ENCODE assay signal across 8 mouse cellular contexts in genomic region chr10:82178257-82179064, GRCm38 (mm10). TPM values are rescaled to one million over a fixed set of nuclear protein-coding genes. Genes with fewer than 3 reads are reported as not detected.
DNase-seq lines count a peak whose midpoint lies in the region; ATAC-seq and TF ChIP-seq lines count a peak whose summit lies in the region.

No protein-coding gene starts in this region.

- H3K27ac ChIP-seq in embryonic facial prominence, embryonic 12.5 days: peak overlapping the region; percentile 96
- H3K27ac ChIP-seq in heart, adult 2 months: peak overlapping the region; percentile 77
- H3K27ac ChIP-seq in kidney, adult 2 months (ENCODE audit: insufficient read depth, low read depth, low read length): peak overlapping the region; percentile 53
- peak overlapping the region; percentile 92 for H3K27ac ChIP-seq in limb, embryonic 11.5 days (replicated peaks; ENCODE audit: low read depth, low read length)
- H3K27ac ChIP-seq in midbrain, embryonic 13.5 days: peak overlapping the region; percentile 97

- H3K9ac ChIP-seq in embryonic facial prominence, embryonic 12.5 days: peak overlapping the region; percentile 75
- peak overlapping the region; percentile 73 for H3K9ac ChIP-seq in heart, adult 2 months (ENCODE audit: low read depth, low read length)
- peak overlapping the region; percentile 82 for H3K9ac ChIP-seq in limb, embryonic 11.5 days (ENCODE audit: low read length)
- peak overlapping the region; percentile 80 for H3K9ac ChIP-seq in midbrain, embryonic 13.5 days (replicated peaks)

- peak overlapping the region; percentile 66 for H3K4me3 ChIP-seq in embryonic facial prominence, embryonic 12.5 days
- peak overlapping the region; percentile 72 for H3K4me3 ChIP-seq in heart, adult 2 months
- H3K4me3 ChIP-seq in kidney, adult 2 months (ENCODE audit: insufficient read depth, low read depth, low read length): peak overlapping the region; percentile 75
- H3K4me3 ChIP-seq in limb, embryonic 11.5 days (ENCODE audit: low read depth, low read length): peak overlapping the region; percentile 58
- peak overlapping the region; percentile 70 for H3K4me3 ChIP-seq in midbrain, embryonic 13.5 days (replicated peaks)

- 6% methylated on average over 47 of the region's 47 CpGs for WGBS in embryonic facial prominence, embryonic 12.5 days
- WGBS in heart, adult 2 months: 5% methylated on average over 47 of the region's 47 CpGs
- WGBS in kidney, adult 2 months: 4% methylated on average over 47 of the region's 47 CpGs
- WGBS in limb, embryonic 11.5 days: 6% methylated on average over 47 of the region's 47 CpGs
- 6% methylated on average over 44 of the region's 47 CpGs for WGBS in midbrain, embryonic 13.5 days

- H3K4me1 ChIP-seq in embryonic facial prominence, embryonic 12.5 days: no peaks in the 10 kb centered on the region
- peaks cover 2% of the 10 kb centered on the region for H3K4me1 ChIP-seq in heart, adult 2 months (ENCODE audit: control insufficient read depth, insufficient read depth, low read length)
- H3K4me1 ChIP-seq in kidney, adult 2 months (ENCODE audit: control insufficient read depth, insufficient read depth, low read length): 0 out of 2 replicates have a peak, but pooled peaks cover 3% of the 10 kb centered on the region
- H3K4me1 ChIP-seq in limb, embryonic 11.5 days (ENCODE audit: control insufficient read depth, insufficient read depth, low read length): no peaks in the 10 kb centered on the region
- peaks cover 10% of the 10 kb centered on the region for H3K4me1 ChIP-seq in midbrain, embryonic 13.5 days (replicated peaks)

- no peaks in the 10 kb centered on the region for H3K9me3 ChIP-seq in embryonic facial prominence, embryonic 12.5 days
- peaks cover 4% of the 10 kb centered on the region; the same call in 1 of the 2 replicates for H3K9me3 ChIP-seq in limb, embryonic 11.5 days (ENCODE audit: control insufficient read depth, low read length)
- 0 out of 2 replicates have a peak, but pooled peaks cover 5% of the 10 kb centered on the region for H3K9me3 ChIP-seq in midbrain, embryonic 13.5 days

- H3K27me3 ChIP-seq in embryonic facial prominence, embryonic 12.5 days: no peaks in the 10 kb centered on the region
- H3K27me3 ChIP-seq in heart, adult 2 months (ENCODE audit: control insufficient read depth, insufficient read depth, low read length): no peaks in the 10 kb centered on the region
- no peaks in the 10 kb centered on the region for H3K27me3 ChIP-seq in kidney, adult 2 months (replicated peaks; ENCODE audit: control insufficient read depth, insufficient read depth, low read length)
- H3K27me3 ChIP-seq in limb, embryonic 11.5 days (ENCODE audit: control insufficient read depth, insufficient read depth, low read length): no peaks in the 10 kb centered on the region
- no peaks in the 10 kb centered on the region for H3K27me3 ChIP-seq in midbrain, embryonic 13.5 days

- DNase-seq in 3T3-L1 (ENCODE audit: low read depth, low spot score): peak; percentile 97
- DNase-seq in adrenal gland, postnatal 36 days: peak; percentile 87 to 88
- DNase-seq in heart, adult 2 months: peak; percentile 77 to 85
- DNase-seq in kidney, adult 2 months: peak; percentile 89
- DNase-seq in limb, embryonic 11.5 days (ENCODE audit: low spot score): peak; percentile 88
- DNase-seq in spleen, adult 12 weeks (ENCODE audit: low spot score): peak; percentile 59

- no peak for TF ChIP-seq CTCF in heart, adult 2 months (IDR thresholded peaks at IDR 0.05)
- TF ChIP-seq CTCF in kidney, adult 2 months (conservative IDR thresholded peaks at IDR 0.05; ENCODE audit: insufficient read depth, insufficient read length, low read depth, low read length): no peak

- no peaks in the 10 kb centered on the region for H3K79me2 ChIP-seq in heart, adult 2 months (replicated peaks; ENCODE audit: control insufficient read depth, insufficient read depth, low read length)

- intact Hi-C loops in heart, adult 2 months (cut with DNase I): loop anchor here (2.0 to 5.0 kb wide), 2 partner anchors 130 to 551 kb away; partner anchors contain the start of genes Ankrd24, Sirt6 and Zfp873

- H3K36me3 ChIP-seq in embryonic facial prominence, embryonic 12.5 days: no peaks in the 10 kb centered on the region
- no peaks in the 10 kb centered on the region for H3K36me3 ChIP-seq in heart, adult 2 months (ENCODE audit: control insufficient read depth, insufficient read depth, low read length)
- no peaks in the 10 kb centered on the region for H3K36me3 ChIP-seq in kidney, adult 2 months (ENCODE audit: control insufficient read depth, insufficient read depth, low read length)
- H3K36me3 ChIP-seq in limb, embryonic 11.5 days (ENCODE audit: control insufficient read depth, insufficient read depth, low read length): no peaks in the 10 kb centered on the region
- H3K36me3 ChIP-seq in midbrain, embryonic 13.5 days: no peaks in the 10 kb centered on the region

- no peak for TF ChIP-seq EP300 in heart, adult 2 months (IDR thresholded peaks at IDR 0.05; ENCODE audit: insufficient read depth, low read depth, low read length)

- peak; percentile 100 for ATAC-seq in embryonic facial prominence, embryonic 12.5 days (ENCODE audit: insufficient number of reproducible peaks, insufficient read depth, low FRiP score, low TSS enrichment)
- peak; percentile 100 for ATAC-seq in limb, embryonic 11.5 days (ENCODE audit: insufficient number of reproducible peaks, low FRiP score, low TSS enrichment, low read depth)
- ATAC-seq in midbrain, embryonic 13.5 days: peak; percentile 100

- peak overlapping the region; percentile 55 for H3K4me2 ChIP-seq in embryonic facial prominence, embryonic 12.5 days (replicated peaks)
- peak overlapping the region; percentile 47 for H3K4me2 ChIP-seq in limb, embryonic 11.5 days (ENCODE audit: low read depth, severe bottlenecking)
- peak overlapping the region; percentile 65 for H3K4me2 ChIP-seq in midbrain, embryonic 13.5 days (replicated peaks)

- no peak; the same call in 1 of the 2 replicates for TF ChIP-seq POLR2A in heart, adult 2 months (IDR thresholded peaks at IDR 0.05; ENCODE audit: insufficient read depth, low read depth, low read length)
- no peak for TF ChIP-seq POLR2A in kidney, adult 2 months (IDR thresholded peaks at IDR 0.05; ENCODE audit: low read depth, low read length)

RNA-seq across cellular contexts. Expression of gene AU041133, which starts 50.6 kb away (rescaled TPM):
- total RNA-seq in adrenal gland, postnatal 36 days (2021): 1 to 10 TPM; 2.6 to 3.9 TPM
- 6.8 and 7.8 TPM in 2 replicates for polyA plus RNA-seq in embryonic facial prominence, embryonic 12.5 days (2016; fragmentation: Nextera tagmentation; extraction: Ambion mirVana)
- total RNA-seq in heart, adult 2 months (2021): 1 to 10 TPM; 2.1 to 2.3 TPM
- 0.37 and 1.2 TPM in 2 replicates for polyA plus RNA-seq in heart, adult 2 months (2012; rRNA removed)
- 0.29 and 0.61 TPM in 2 replicates for polyA plus RNA-seq in kidney, adult 2 months (2012; rRNA removed)
- 6.2 and 6.3 TPM in 2 replicates for polyA plus RNA-seq in limb, embryonic 11.5 days (2014; fragmentation: Nextera tagmentation; extraction: Ambion mirVana)
- polyA plus RNA-seq in midbrain, embryonic 13.5 days (2015; fragmentation: Nextera tagmentation; extraction: Ambion mirVana): 9.8 and 11.0 TPM in 2 replicates

Comparison
In these comparisons a context has a peak if more than half of its experiments do, and no peak if none do; other contexts are left out.
1. Peak in every context shown above with its lines: DNase-seq, ATAC-seq, H3K4me3 ChIP-seq and H3K27ac ChIP-seq.